In genomic region chr3:39888376-39888775, GRCm38 (mm10) we compare ENCODE assay signal across 16 mouse cellular contexts.
DNase-seq lines count a peak whose midpoint lies in the region; ATAC-seq and TF ChIP-seq lines count a peak whose summit lies in the region.
"Had no signal": no experiment of that assay in that cellular context is flagged by ENCODE, and none has a peak within 500 bp of the region (broad histone marks: within the 10 kb centered on the region; RNA-seq: fewer than 3 reads in every experiment).

No protein-coding gene starts in this region.

- no peak overlapping the region for H3K9ac ChIP-seq in lung, embryonic 14.5 days
- H3K9ac ChIP-seq in hindbrain, embryonic 13.5 days, result no peak overlapping the region

- H3K4me1 ChIP-seq in kidney, adult 2 months (ENCODE audit: control insufficient read depth, insufficient read depth, low read length), result 0 out of 2 replicates have a peak, but pooled peaks cover 2% of the 10 kb centered on the region
- no peaks in the 10 kb centered on the region for H3K4me1 ChIP-seq in lung, embryonic 14.5 days (ENCODE audit: insufficient read depth)
- no peaks in the 10 kb centered on the region for H3K4me1 ChIP-seq in hindbrain, embryonic 13.5 days (replicated peaks)
- H3K4me1 ChIP-seq: heart, embryonic 10.5 days had no signal

- H3K36me3 ChIP-seq in kidney, adult 2 months (ENCODE audit: control insufficient read depth, insufficient read depth, low read length), result no peaks in the 10 kb centered on the region
- no peaks in the 10 kb centered on the region for H3K36me3 ChIP-seq in lung, embryonic 14.5 days (ENCODE audit: insufficient read depth)
- H3K36me3 ChIP-seq in hindbrain, embryonic 13.5 days, result no peaks in the 10 kb centered on the region
- H3K36me3 ChIP-seq: heart, embryonic 10.5 days had no signal

- no peaks in the 10 kb centered on the region for H3K9me3 ChIP-seq in lung, embryonic 14.5 days (ENCODE audit: low read depth, low read length)
- no peaks in the 10 kb centered on the region for H3K9me3 ChIP-seq in hindbrain, embryonic 13.5 days
- H3K9me3 ChIP-seq: heart, embryonic 10.5 days had no signal

- H3K27me3 ChIP-seq in kidney, adult 2 months (replicated peaks; ENCODE audit: control insufficient read depth, insufficient read depth, low read length), result no peaks in the 10 kb centered on the region
- no peaks in the 10 kb centered on the region for H3K27me3 ChIP-seq in lung, embryonic 14.5 days (ENCODE audit: insufficient read depth, low read length)
- H3K27me3 ChIP-seq in hindbrain, embryonic 13.5 days, result no peaks in the 10 kb centered on the region
- H3K27me3 ChIP-seq: CH12.LX had no signal

- H3K4me2 ChIP-seq in lung, embryonic 14.5 days, result no peak overlapping the region
- H3K4me2 ChIP-seq in hindbrain, embryonic 13.5 days, result no peak overlapping the region

- peak; percentile 7 for DNase-seq in embryo, embryonic 10.5 days (ENCODE audit: low spot score)
- no peak for DNase-seq in embryo, embryonic 11 days
- DNase-seq in kidney, adult 2 months, result peak; percentile 18
- DNase-seq in kidney, adult 18-20 months, result no peak
- peak; percentile 68 for DNase-seq in lung, embryonic 14.5 days
- DNase-seq in lung, postnatal 25 days (ENCODE audit: low spot score), result peak; percentile 42
- no peak for DNase-seq in gastrocnemius, postnatal 36 days
- DNase-seq: adrenal gland, postnatal 25 days; cerebellum, adult 8-10 months; kidney, postnatal 36 days; right cerebral cortex, postnatal 25 days; thymus, adult 2 months had no signal

- H3K4me3 ChIP-seq in kidney, adult 2 months (ENCODE audit: insufficient read depth, low read depth, low read length), result no peak overlapping the region
- H3K4me3 ChIP-seq in lung, embryonic 14.5 days (ENCODE audit: low read depth, low read length), result no peak overlapping the region
- no peak overlapping the region for H3K4me3 ChIP-seq in hindbrain, embryonic 13.5 days
- H3K4me3 ChIP-seq: heart, embryonic 10.5 days had no signal

- no peak for TF ChIP-seq CTCF in kidney, adult 2 months (conservative IDR thresholded peaks at IDR 0.05; ENCODE audit: insufficient read depth, insufficient read length, low read depth, low read length)
- no peak for TF ChIP-seq CTCF in lung, embryonic 14.5 days (IDR thresholded peaks at IDR 0.05; ENCODE audit: low read depth)

- ATAC-seq in lung, embryonic 14.5 days (ENCODE audit: insufficient read depth), result peak; percentile 62
- ATAC-seq in hindbrain, embryonic 13.5 days (ENCODE audit: low FRiP score), result no peak
- ATAC-seq: midbrain, embryonic 16.5 days had no signal

- no peak overlapping the region for H3K27ac ChIP-seq in kidney, adult 2 months (ENCODE audit: insufficient read depth, low read depth, low read length)
- H3K27ac ChIP-seq in lung, embryonic 14.5 days (ENCODE audit: low read depth), result no peak overlapping the region
- H3K27ac ChIP-seq in hindbrain, embryonic 13.5 days, result no peak overlapping the region
- H3K27ac ChIP-seq: heart, embryonic 10.5 days had no signal

- WGBS in kidney, adult 2 months, result 85% methylated on average over 5 of the region's 5 CpGs
- 68% methylated on average over 5 of the region's 5 CpGs for whole genome bisulfite sequencing in lung, embryonic 14.5 days
- 92% methylated on average over 5 of the region's 5 CpGs for WGBS in hindbrain, embryonic 13.5 days

- no peak for TF ChIP-seq POLR2A in kidney, adult 2 months (IDR thresholded peaks at IDR 0.05; ENCODE audit: low read depth, low read length)

- intact Hi-C loops in gastrocnemius, postnatal 36 days (cut with DNase I), result no loop called here

Comparison
In these comparisons a context has a peak if more than half of its experiments do, and no peak if none do; other contexts are left out.
1. DNase-seq: peak in embryo, embryonic 10.5 days (single experiment), kidney, adult 2 months (single experiment), lung, embryonic 14.5 days (single experiment) and lung, postnatal 25 days (single experiment); none in embryo, embryonic 11 days (single experiment), kidney, adult 18-20 months (single experiment) and gastrocnemius, postnatal 36 days (0 of 2).